Mouse (Mus musculus) T-cell, adult 66 days (primary cell): ENCODE data around the gene Vmn1r25. TPM values are rescaled to one million over a fixed set of nuclear protein-coding genes. Genes with fewer than 3 reads are reported as not detected.

Source experiments
- total RNA-seq, 2 experiments: library from RNA; stranded (reverse); gene quantifications; 3 replicates in 1 of 2; 4 replicates in 1 of 2; pipeline ENCODE4 v1.2.4; 2023

Vmn1r25 gene
- not detected for total RNA-seq

DNA sequence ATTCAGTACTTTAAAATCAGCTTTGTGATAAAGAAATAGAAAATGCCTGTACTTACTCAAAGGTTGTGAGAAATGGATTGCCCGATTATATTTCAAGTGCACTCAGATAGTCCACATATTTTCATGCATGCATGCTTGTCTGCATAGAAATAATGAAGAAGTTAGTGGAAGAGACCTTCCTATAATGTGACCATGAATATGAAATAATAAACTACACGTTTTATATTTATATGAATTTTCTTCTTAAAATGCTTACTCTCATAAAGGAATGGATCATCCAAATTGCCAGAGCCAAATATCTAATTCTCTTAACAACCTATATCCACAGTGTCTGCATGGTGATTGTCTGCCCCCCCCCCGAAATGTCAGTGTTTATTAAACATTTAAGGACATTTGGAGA, at the start of gene Vmn1r25:
Gene Vmn1r25, minus strand, starts transcription at position 101 of the 400 bp plus-strand sequence.

DNA sequence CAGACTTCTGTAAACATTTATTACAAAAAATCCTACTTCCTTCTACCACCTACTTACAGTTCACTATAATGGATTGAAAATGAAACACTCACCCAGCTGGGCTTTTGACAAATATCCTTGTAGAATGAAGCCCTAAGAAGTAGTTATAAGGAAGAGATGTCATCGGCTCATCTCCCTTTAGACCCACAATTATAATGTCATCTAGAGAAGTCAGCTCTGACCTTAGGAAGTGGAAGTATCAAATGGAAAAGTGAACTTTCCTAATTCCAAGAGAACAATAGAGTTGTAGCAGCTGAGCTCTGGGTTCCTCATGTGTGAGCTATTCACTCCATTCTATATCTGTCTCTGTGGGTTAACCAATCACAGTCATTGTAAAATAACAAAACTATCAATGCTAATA, 34.4 kb upstream of the Vmn1r25 start, which contains the start of gene Vmn1r26:
Gene Vmn1r26, minus strand, starts transcription at position 101 of the 400 bp plus-strand sequence.

DNA sequence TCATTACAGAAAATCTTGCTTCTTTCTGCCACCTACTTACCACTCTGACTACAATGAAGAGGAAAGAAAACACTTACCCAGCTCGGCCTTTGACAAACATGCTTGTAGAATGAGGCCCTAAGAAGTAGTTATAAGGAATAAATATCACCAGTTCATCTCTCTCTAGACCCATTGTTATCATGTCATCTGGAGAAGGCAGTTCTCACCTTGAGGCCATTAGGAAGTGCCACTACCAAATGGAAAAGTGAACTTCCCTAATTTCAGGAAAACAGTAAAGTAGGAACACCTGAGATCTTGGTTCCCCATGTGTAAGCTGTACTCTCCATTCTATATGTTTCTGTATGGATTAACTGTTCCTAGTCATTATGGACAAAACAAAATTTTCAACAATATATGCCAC, 19.2 kb downstream of the Vmn1r25 start, which contains the start of gene Vmn1r24:
Gene Vmn1r24, minus strand, starts transcription at position 101 of the 400 bp plus-strand sequence.

Other genes starting within 250 kb of the Vmn1r25 start
- 10 to 100 TPM; 53.3 to 54.4 TPM for gene Vopp1, start 155.7 kb downstream of the Vmn1r25 start, total RNA-seq
- not detected for gene Vmn1r21, start 130.5 kb downstream of the Vmn1r25 start, total RNA-seq
- not detected for gene Vmn1r22, start 72.8 kb downstream of the Vmn1r25 start, total RNA-seq
- gene Vmn1r23, start 54.0 kb downstream of the Vmn1r25 start, total RNA-seq, result not detected
- not detected for gene Vmn1r24, start 19.3 kb downstream of the Vmn1r25 start, total RNA-seq
- gene Vmn1r26, start 34.3 kb upstream of the Vmn1r25 start, total RNA-seq, result not detected
- not detected for gene Vmn1r27, start 238.0 kb upstream of the Vmn1r25 start, total RNA-seq